ENCODE assay signal across 8 mouse cellular contexts in genomic region chrX:159269072-159269471, GRCm38 (mm10). TPM values are rescaled to one million over a fixed set of nuclear protein-coding genes. Genes with fewer than 3 reads are reported as not detected.
DNase-seq lines count a peak whose midpoint lies in the region; ATAC-seq lines count a peak whose summit lies in the region.

No protein-coding gene starts in this region.

- H3K4me1 ChIP-seq in hindbrain, embryonic 11.5 days (replicated peaks; ENCODE audit: control insufficient read depth, insufficient read depth, low read length) = no peaks in the 10 kb centered on the region
- no peaks in the 10 kb centered on the region for H3K4me1 ChIP-seq in hindbrain, embryonic 16.5 days (ENCODE audit: control insufficient read depth, insufficient read depth, low read depth, low read length)
- no peaks in the 10 kb centered on the region for H3K4me1 ChIP-seq in hindbrain, embryonic 13.5 days (replicated peaks)

- H3K9ac ChIP-seq in hindbrain, embryonic 11.5 days (ENCODE audit: low read depth, low read length) = no peak overlapping the region
- no peak overlapping the region for H3K9ac ChIP-seq in hindbrain, embryonic 16.5 days (ENCODE audit: low read depth, low read length)
- no peak overlapping the region for H3K9ac ChIP-seq in hindbrain, embryonic 13.5 days

- DNase-seq in hindbrain, embryonic 11.5 days (ENCODE audit: low spot score) = peak; percentile 15
- DNase-seq in urinary bladder, postnatal 14 days (ENCODE audit: low spot score) = peak; percentile 23
- DNase-seq in urinary bladder, adult 2 months (ENCODE audit: low spot score) = no peak
- peak; percentile 12 for DNase-seq in cerebellum, adult 11-12 months
- DNase-seq in kidney, postnatal 4 days = peak; percentile 37 to 41
- DNase-seq in retina, postnatal 1 day = peak; percentile 42

- no peaks in the 10 kb centered on the region for H3K36me3 ChIP-seq in hindbrain, embryonic 11.5 days (ENCODE audit: control insufficient read depth, insufficient read depth, low read length)
- no peaks in the 10 kb centered on the region for H3K36me3 ChIP-seq in hindbrain, embryonic 16.5 days (ENCODE audit: control insufficient read depth, insufficient read depth, low read length)
- H3K36me3 ChIP-seq in hindbrain, embryonic 13.5 days = no peaks in the 10 kb centered on the region

- no peaks in the 10 kb centered on the region for H3K9me3 ChIP-seq in hindbrain, embryonic 11.5 days (ENCODE audit: control insufficient read depth, low read length)
- H3K9me3 ChIP-seq in hindbrain, embryonic 16.5 days (ENCODE audit: control insufficient read depth, low read length) = no peaks in the 10 kb centered on the region
- H3K9me3 ChIP-seq in hindbrain, embryonic 13.5 days = no peaks in the 10 kb centered on the region

- H3K4me3 ChIP-seq in hindbrain, embryonic 11.5 days (ENCODE audit: low read depth, low read length) = no peak overlapping the region
- no peak overlapping the region for H3K4me3 ChIP-seq in hindbrain, embryonic 16.5 days (ENCODE audit: low read length)
- H3K4me3 ChIP-seq in hindbrain, embryonic 13.5 days = no peak overlapping the region

- no peak for ATAC-seq in hindbrain, embryonic 11.5 days (ENCODE audit: low FRiP score)
- ATAC-seq in hindbrain, embryonic 16.5 days = no peak
- ATAC-seq in hindbrain, embryonic 13.5 days (ENCODE audit: low FRiP score) = no peak

- H3K4me2 ChIP-seq in hindbrain, embryonic 11.5 days (replicated peaks; ENCODE audit: low read depth, low read length) = no peak overlapping the region
- H3K4me2 ChIP-seq in hindbrain, embryonic 16.5 days (ENCODE audit: low read length) = no peak overlapping the region
- no peak overlapping the region for H3K4me2 ChIP-seq in hindbrain, embryonic 13.5 days

- H3K27ac ChIP-seq in hindbrain, embryonic 11.5 days (ENCODE audit: low read depth, low read length) = no peak overlapping the region
- no peak overlapping the region for H3K27ac ChIP-seq in hindbrain, embryonic 16.5 days (ENCODE audit: low read depth, low read length)
- H3K27ac ChIP-seq in hindbrain, embryonic 13.5 days = no peak overlapping the region

- no peaks in the 10 kb centered on the region for H3K27me3 ChIP-seq in hindbrain, embryonic 11.5 days (ENCODE audit: control insufficient read depth, insufficient read depth, low read length)
- H3K27me3 ChIP-seq in hindbrain, embryonic 16.5 days (replicated peaks; ENCODE audit: control insufficient read depth, insufficient read depth, low read length) = no peaks in the 10 kb centered on the region
- no peaks in the 10 kb centered on the region for H3K27me3 ChIP-seq in hindbrain, embryonic 13.5 days

RNA-seq across cellular contexts. Expression of gene Rps6ka3, which starts 59.0 kb away (rescaled TPM):
- polyA plus RNA-seq in hindbrain, embryonic 11.5 days (2014; fragmentation: Nextera tagmentation; extraction: Ambion mirVana) = 6.2 and 8.9 TPM in 2 replicates
- 3.2 and 3.6 TPM in 2 replicates for polyA plus RNA-seq in hindbrain, embryonic 16.5 days (2015; fragmentation: Nextera tagmentation; extraction: Ambion mirVana)
- 18.9 and 22.7 TPM in 2 replicates for polyA plus RNA-seq in urinary bladder, adult 2 months (2012; rRNA removed)
- 4.7 and 4.9 TPM in 2 replicates for polyA plus RNA-seq in hindbrain, embryonic 13.5 days (2015; fragmentation: Nextera tagmentation; extraction: Ambion mirVana)
